Mouse (Mus musculus) stomach, postnatal 0 days (tissue): ENCODE measurements around the gene Pitpnm2.

ENCODE experiments used
- CTCF ChIP-seq: IDR thresholded peaks from 2 replicates; pipeline ENCODE4 v1.5.1; 2016; ENCODE audit warnings: antibody characterized with exemption, low read depth, mild to moderate bottlenecking, moderate library complexity
- EP300 ChIP-seq: optimal IDR thresholded peaks from 2 replicates; pipeline ENCODE3; 2016; ENCODE audit warnings: antibody characterized with exemption

DNA sequence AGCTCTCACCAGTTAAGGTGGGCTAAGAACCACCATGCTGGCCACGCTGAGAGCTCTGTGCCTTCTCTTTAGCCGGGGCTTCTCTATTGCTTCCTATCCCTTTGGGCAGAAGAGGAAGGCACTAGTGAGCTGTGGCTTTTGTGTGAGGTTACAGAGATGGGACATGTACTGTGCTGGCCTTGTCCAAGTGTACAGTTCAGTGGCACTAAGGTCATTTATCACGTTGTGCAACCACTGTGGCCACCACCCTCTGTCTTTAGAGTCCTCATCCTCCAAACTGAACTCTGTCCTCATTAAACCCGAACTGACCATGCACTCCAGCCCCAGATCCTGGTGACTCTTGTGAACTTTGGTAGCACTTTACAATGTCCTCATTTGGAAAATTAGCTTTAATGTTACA lies 23.1 kb downstream of the Pitpnm2 start:
- no peak for TF ChIP-seq CTCF
- no peak for TF ChIP-seq EP300
